Mouse (Mus musculus) midbrain, embryonic 16.5 days (tissue): ENCODE measurements around the gene Ivd. TPM values are rescaled to one million over a fixed set of nuclear protein-coding genes. Genes with fewer than 3 reads are reported as not detected.

Source experiments
- ATAC-seq: fragments of 200-750 bp; cut with Nextera tagmentation; 2 replicates; pipeline ENCODE4 v1.8.0; 2017; ENCODE audit warnings: moderate TSS enrichment
- H3K27ac ChIP-seq: fragments of 300-500 bp; sonication (generic); 2 replicates; pipeline ENCODE4 v1.5.1; 2014; ENCODE audit warnings: mild to moderate bottlenecking, low read length, mixed read lengths
- H3K27me3 ChIP-seq: fragments of 300-500 bp; sonication (generic); 2 replicates; pipeline ENCODE4 v1.6.1; 2014; ENCODE audit warnings: low read depth, low read length, mixed read lengths; ENCODE audit not compliant: control insufficient read depth, insufficient read depth
- H3K36me3 ChIP-seq: fragments of 300-500 bp; sonication (generic); 2 replicates; pipeline ENCODE4 v1.6.1; 2014; ENCODE audit warnings: mild to moderate bottlenecking, low read length, moderate library complexity, mixed read lengths; ENCODE audit not compliant: control insufficient read depth, insufficient read depth
- H3K4me1 ChIP-seq: fragments of 300-500 bp; sonication (generic); 2 replicates; pipeline ENCODE4 v1.6.1; 2014; ENCODE audit warnings: mild to moderate bottlenecking, low read length, mixed read lengths; ENCODE audit not compliant: control insufficient read depth, insufficient read depth
- H3K4me2 ChIP-seq: fragments of 300-500 bp; sonication (generic); 2 replicates; pipeline ENCODE4 v1.6.1; 2014; ENCODE audit warnings: mild to moderate bottlenecking, low read length, mixed read lengths
- H3K4me3 ChIP-seq: fragments of 300-500 bp; sonication (generic); 2 replicates; pipeline ENCODE4 v1.5.1; 2014; ENCODE audit warnings: low read depth, mild to moderate bottlenecking, low read length, moderate library complexity, mixed read lengths
- H3K9ac ChIP-seq: fragments of 300-500 bp; sonication (generic); 2 replicates; pipeline ENCODE4 v1.6.1; 2014; ENCODE audit warnings: low read depth, low read length, mixed read lengths
- H3K9me3 ChIP-seq: fragments of 300-500 bp; sonication (generic); replicated peaks from 2 replicates; pipeline ENCODE4 v1.6.1; 2014; ENCODE audit warnings: mild to moderate bottlenecking, low read length, mixed read lengths; ENCODE audit not compliant: control insufficient read depth, poor library complexity, severe bottlenecking
- WGBS: fragments of 180-500 bp; shearing (Covaris S2); extraction: QIAGEN DNeasy Blood & Tissue Kit; methylation state at CpG from one replicate; pipeline ENCODE4 v1.1.7; 2014; 5-methylcytosine and 5-hydroxymethylcytosine counted together
- polyA plus RNA-seq: library from polyadenylated mRNA; unstranded; fragments of >200 nt; fragmentation: Nextera tagmentation; extraction: Ambion mirVana; gene quantifications from 2 replicates; pipeline ENCODE4 v1.2.1, GENCODE M21; 2015

The Ivd gene
- polyA plus RNA-seq = 38.6 and 46.3 TPM in 2 replicates

GRCm38 (mm10) chr2:118861454-118862339 lies at the start of gene Ivd:
Ivd (plus strand) TSS chr2:118861954.
- H3K27ac ChIP-seq = peak within 1 kb of the TSS; percentile 63
- H3K4me1 ChIP-seq = peaks cover 9% of the 10 kb centered on the region
- under 1% methylated on average over 34 of the region's 34 CpGs for WGBS
- H3K9me3 ChIP-seq = no peaks in the 10 kb centered on the region
- H3K36me3 ChIP-seq = no peaks in the 10 kb centered on the region
- no peaks in the 10 kb centered on the region for H3K27me3 ChIP-seq
- H3K9ac ChIP-seq = peak within 1 kb of the TSS; percentile 72
- peak within 1 kb of the TSS; percentile 73 for H3K4me2 ChIP-seq
- H3K4me3 ChIP-seq = peak within 1 kb of the TSS; percentile 59
- peak; percentile 100 for ATAC-seq

- Histone ChIP-seq H3K4me2 (no peak overlapping the region), H3K4me1 (peaks cover 11% of the 10 kb centered on the region), H3K4me3 (no peak overlapping the region), H3K27ac (no peak overlapping the region), H3K9me3 (no peaks in the 10 kb centered on the region), H3K9ac (no peak overlapping the region), H3K36me3 (no peaks in the 10 kb centered on the region), H3K27me3 (no peaks in the 10 kb centered on the region)
- WGBS = 75% methylated on average over 1 of the region's 1 CpGs
- no peak for ATAC-seq
Observed at GRCm38 (mm10) chr2:118812724-118813123, 49.0 kb upstream of the Ivd start.

GRCm38 (mm10) chr2:118813981-118814836 lies 47.5 kb upstream of the Ivd start, which contains the start of gene Knstrn:
Knstrn (plus strand) TSS chr2:118814003.
- WGBS = 1% methylated on average over 49 of the region's 49 CpGs
- peak; percentile 97 for ATAC-seq
- H3K36me3 ChIP-seq = no peaks in the 10 kb centered on the region
- no peaks in the 10 kb centered on the region for H3K27me3 ChIP-seq
- peak within 1 kb of the TSS; percentile 67 for H3K4me3 ChIP-seq
- H3K9ac ChIP-seq = peak within 1 kb of the TSS; percentile 64
- H3K9me3 ChIP-seq = no peaks in the 10 kb centered on the region
- peaks cover 11% of the 10 kb centered on the region for H3K4me1 ChIP-seq
- H3K4me2 ChIP-seq = peak within 1 kb of the TSS; percentile 97
- H3K27ac ChIP-seq = no peak within 1 kb of the TSS

- Histone ChIP-seq H3K27me3 (no peaks in the 10 kb centered on the region), H3K9me3 (peaks cover 3% of the 10 kb centered on the region; the same call in 1 of the 2 replicates), H3K4me1 (no peaks in the 10 kb centered on the region), H3K9ac (no peak overlapping the region), H3K4me2 (no peak overlapping the region), H3K4me3 (no peak overlapping the region), H3K36me3 (0 out of 2 replicates have a peak, but pooled peaks cover 2% of the 10 kb centered on the region), H3K27ac (no peak overlapping the region)
- ATAC-seq = no peak
- WGBS = 97% methylated on average over 5 of the region's 5 CpGs
Observed at GRCm38 (mm10) chr2:118822800-118823199, 39.0 kb upstream of the Ivd start.

GRCm38 (mm10) chr2:118824396-118824795 lies 37.4 kb upstream of the Ivd start:
- 97% methylated on average over 4 of the region's 4 CpGs for WGBS
- ATAC-seq = no peak

GRCm38 (mm10) chr2:118829096-118829495 lies 32.7 kb upstream of the Ivd start:
- 0 out of 2 replicates have a peak, but pooled peaks cover 2% of the 10 kb centered on the region for H3K36me3 ChIP-seq
- peaks cover 3% of the 10 kb centered on the region; the same call in 1 of the 2 replicates for H3K9me3 ChIP-seq
- no peak overlapping the region for H3K27ac ChIP-seq
- no peak for ATAC-seq
- H3K4me1 ChIP-seq = no peaks in the 10 kb centered on the region
- H3K4me2 ChIP-seq = no peak overlapping the region
- WGBS = 98% methylated on average over 5 of the region's 5 CpGs
- no peak overlapping the region for H3K4me3 ChIP-seq
- no peak overlapping the region for H3K9ac ChIP-seq
- H3K27me3 ChIP-seq = no peaks in the 10 kb centered on the region

More at GRCm38 (mm10) chr2:118824396-118824795, 37.4 kb upstream of the Ivd start:
- no peak overlapping the region for H3K9ac ChIP-seq
- no peak overlapping the region for H3K27ac ChIP-seq
- H3K9me3 ChIP-seq = peaks cover 3% of the 10 kb centered on the region; the same call in 1 of the 2 replicates
- no peak overlapping the region for H3K4me3 ChIP-seq
- H3K36me3 ChIP-seq = 0 out of 2 replicates have a peak, but pooled peaks cover 2% of the 10 kb centered on the region
- H3K27me3 ChIP-seq = no peaks in the 10 kb centered on the region
- no peaks in the 10 kb centered on the region for H3K4me1 ChIP-seq
- no peak overlapping the region for H3K4me2 ChIP-seq

- no peaks in the 10 kb centered on the region for H3K9me3 ChIP-seq
- H3K36me3 ChIP-seq = no peaks in the 10 kb centered on the region
- ATAC-seq = no peak
- no peak overlapping the region for H3K4me2 ChIP-seq
- no peaks in the 10 kb centered on the region for H3K27me3 ChIP-seq
- H3K27ac ChIP-seq = no peak overlapping the region
- 93% methylated on average over 6 of the region's 6 CpGs for WGBS
- H3K4me1 ChIP-seq = no peaks in the 10 kb centered on the region
- no peak overlapping the region for H3K4me3 ChIP-seq
- H3K9ac ChIP-seq = no peak overlapping the region
Observed at GRCm38 (mm10) chr2:118834061-118834460, 27.7 kb upstream of the Ivd start.

- Histone ChIP-seq H3K9ac (no peak overlapping the region), H3K4me1 (no peaks in the 10 kb centered on the region), H3K36me3 (no peaks in the 10 kb centered on the region), H3K27ac (no peak overlapping the region), H3K27me3 (no peaks in the 10 kb centered on the region), H3K9me3 (no peaks in the 10 kb centered on the region), H3K4me2 (no peak overlapping the region), H3K4me3 (no peak overlapping the region)
- 79% methylated on average over 6 of the region's 6 CpGs for WGBS
- no peak for ATAC-seq
Observed at GRCm38 (mm10) chr2:118835115-118835514, 26.6 kb upstream of the Ivd start.
